In the genomic region with DNA sequence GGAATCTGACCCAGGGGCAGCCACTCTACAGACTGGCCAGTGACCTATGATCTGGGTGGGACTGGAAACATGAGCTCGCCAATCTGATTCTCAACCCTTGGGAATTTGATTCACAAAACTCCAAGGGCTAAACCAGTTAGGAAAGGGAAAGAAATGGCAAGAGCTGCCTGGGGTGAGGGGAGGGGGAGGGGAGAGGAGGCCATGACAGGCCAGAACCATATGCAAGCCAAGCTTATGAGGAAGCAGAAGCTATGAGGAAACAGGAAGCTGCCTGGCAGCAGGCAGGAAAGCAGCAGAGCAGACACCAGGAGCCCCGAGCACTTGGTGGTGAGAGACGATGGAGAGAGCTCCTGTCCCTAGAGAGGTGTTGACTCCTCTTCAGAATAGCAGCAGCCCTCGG, we compare ENCODE assay signal across 9 mouse cellular contexts.
DNase-seq lines count a peak whose midpoint lies in the region; ATAC-seq lines count a peak whose summit lies in the region.
"Had no signal": no experiment of that assay in that cellular context is flagged by ENCODE, and none has a peak within 500 bp of the region (broad histone marks: within the 10 kb centered on the region; RNA-seq: fewer than 3 reads in every experiment).

No protein-coding gene starts in this region.

- H3K4me1 ChIP-seq in limb, embryonic 10.5 days = peaks cover 40% of the 10 kb centered on the region

- DNase-seq in layer of hippocampus, adult 9-11 months = peak; percentile 7
- DNase-seq in layer of hippocampus, adult 11-12 months (ENCODE audit: low spot score) = no peak
- DNase-seq in embryo, embryonic 10.5 days (ENCODE audit: low spot score) = peak; percentile 73
- DNase-seq in limb, embryonic 10.5 days (ENCODE audit: low spot score) = no peak
- peak; percentile 47 for DNase-seq in naive thymus-derived CD4-positive, alpha-beta T cell, adult 2 months (ENCODE audit: low read depth)
- no peak for DNase-seq in urinary bladder, postnatal 25 days (ENCODE audit: low spot score)
- no peak for DNase-seq in left cerebral cortex, adult 11 months (ENCODE audit: low spot score)

- no peaks in the 10 kb centered on the region for H3K36me3 ChIP-seq in limb, embryonic 10.5 days
- H3K36me3 ChIP-seq: heart, embryonic 15.5 days had no signal

- H3K9me3 ChIP-seq in limb, embryonic 10.5 days (replicated peaks) = no peaks in the 10 kb centered on the region
- H3K9me3 ChIP-seq: heart, embryonic 15.5 days had no signal

- no peak for ATAC-seq in erythroid progenitor cell, adult 5-6 weeks (replicated peaks; ENCODE audit: low FRiP score, poor library complexity, severe bottlenecking)

- H3K27me3 ChIP-seq in limb, embryonic 10.5 days (ENCODE audit: low read depth, poor library complexity, severe bottlenecking) = no peaks in the 10 kb centered on the region
- H3K27me3 ChIP-seq: heart, embryonic 15.5 days had no signal

- no peak overlapping the region for H3K4me3 ChIP-seq in limb, embryonic 10.5 days
- H3K4me3 ChIP-seq: heart, embryonic 15.5 days had no signal

- H3K27ac ChIP-seq in limb, embryonic 10.5 days = peak overlapping the region; percentile 37
- H3K27ac ChIP-seq: heart, embryonic 15.5 days had no signal

- 21% methylated on average over 4 of the region's 4 CpGs for WGBS in limb, embryonic 10.5 days

Comparison
In these comparisons a context has a peak if more than half of its experiments do, and no peak if none do; other contexts are left out.
1. DNase-seq: peak in layer of hippocampus, adult 9-11 months (single experiment), embryo, embryonic 10.5 days (single experiment) and naive thymus-derived CD4-positive, alpha-beta T cell, adult 2 months (single experiment); none in layer of hippocampus, adult 11-12 months (single experiment), limb, embryonic 10.5 days (single experiment), urinary bladder, postnatal 25 days (single experiment) and left cerebral cortex, adult 11 months (single experiment).